13 mouse cellular contexts compared by ENCODE assay signal in the genomic region with DNA sequence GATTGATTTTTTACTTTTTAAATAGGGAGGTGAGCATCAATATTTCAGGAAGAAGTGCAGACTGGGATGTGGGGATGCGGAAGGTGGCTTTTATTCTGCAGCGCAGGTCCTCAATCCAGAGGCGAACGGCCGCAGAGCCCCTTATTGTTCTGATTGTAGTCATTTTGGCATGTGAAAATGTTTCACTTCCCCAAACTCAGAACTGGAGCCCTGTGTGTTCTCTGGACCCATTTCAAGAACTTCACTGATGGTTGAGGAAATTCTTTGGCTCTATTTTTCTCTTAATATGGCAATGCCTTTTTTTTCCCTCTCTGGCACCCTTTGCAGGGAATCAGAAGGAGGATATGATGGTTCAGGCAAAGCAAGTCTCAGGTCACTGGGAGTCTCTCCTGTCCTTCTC. TPM values are rescaled to one million over a fixed set of nuclear protein-coding genes. Genes with fewer than 3 reads are reported as not detected.
A peak's percentile ranks its signal among the peaks of the same experiment; 100 is the strongest.
DNase-seq lines count a peak whose midpoint lies in the region; ATAC-seq lines count a peak whose summit lies in the region.
"Had no signal": no experiment of that assay in that cellular context is flagged by ENCODE, and none has a peak within 500 bp of the region (broad histone marks: within the 10 kb centered on the region; RNA-seq: fewer than 3 reads in every experiment).

No protein-coding gene starts in this region.

- H3K4me3 ChIP-seq in embryonic facial prominence, embryonic 15.5 days (replicated peaks) = no peak overlapping the region
- H3K4me3 ChIP-seq in stomach, embryonic 15.5 days (replicated peaks) = no peak overlapping the region
- H3K4me3 ChIP-seq: midbrain, embryonic 13.5 days; neural tube, embryonic 12.5 days had no signal

- peak; percentile 48 for DNase-seq in heart, adult 8-10 months (ENCODE audit: low spot score)
- DNase-seq in heart, postnatal 10 days = no peak
- DNase-seq in lung, postnatal 25 days (ENCODE audit: low spot score) = peak; percentile 16
- DNase-seq in lung, postnatal 10 days = no peak
- DNase-seq in thymus, postnatal 36 days = no peak
- DNase-seq: cerebellum, postnatal 10 days had no signal

- no peak for ATAC-seq in embryonic facial prominence, embryonic 15.5 days (ENCODE audit: insufficient number of reproducible peaks, low FRiP score, low TSS enrichment, low read depth)
- ATAC-seq in stomach, embryonic 15.5 days (ENCODE audit: insufficient read depth, low FRiP score, low read depth) = no peak
- no peak for ATAC-seq in erythroblast, adult 5-6 weeks (replicated peaks; ENCODE audit: low FRiP score, poor library complexity, severe bottlenecking)
- ATAC-seq: activated CD4-positive, CD25-positive, alpha-beta regulatory T cell, adult 4 months; midbrain, embryonic 13.5 days had no signal

- H3K9ac ChIP-seq in embryonic facial prominence, embryonic 15.5 days = no peak overlapping the region
- H3K9ac ChIP-seq in stomach, embryonic 15.5 days = no peak overlapping the region
- H3K9ac ChIP-seq: midbrain, embryonic 13.5 days; neural tube, embryonic 12.5 days had no signal

- H3K27ac ChIP-seq in embryonic facial prominence, embryonic 15.5 days (replicated peaks) = peak overlapping the region; percentile 73
- H3K27ac ChIP-seq in stomach, embryonic 15.5 days = 0 out of 2 replicates have a peak overlapping the region, but pooled peaks have one; percentile 13
- H3K27ac ChIP-seq: midbrain, embryonic 13.5 days; neural tube, embryonic 12.5 days had no signal

- WGBS in embryonic facial prominence, embryonic 15.5 days = 66% methylated on average over 5 of the region's 5 CpGs
- WGBS in stomach, embryonic 15.5 days = 83% methylated on average over 5 of the region's 5 CpGs

- no peak overlapping the region for H3K4me2 ChIP-seq in embryonic facial prominence, embryonic 15.5 days (replicated peaks)
- H3K4me2 ChIP-seq in stomach, embryonic 15.5 days = no peak overlapping the region
- H3K4me2 ChIP-seq: midbrain, embryonic 13.5 days; neural tube, embryonic 12.5 days had no signal

- no peaks in the 10 kb centered on the region for H3K9me3 ChIP-seq in embryonic facial prominence, embryonic 15.5 days (replicated peaks)
- no peaks in the 10 kb centered on the region for H3K9me3 ChIP-seq in stomach, embryonic 15.5 days
- H3K9me3 ChIP-seq: midbrain, embryonic 13.5 days; neural tube, embryonic 12.5 days had no signal

- intact Hi-C loops in heart, postnatal 10 days (cut with DNase I) = no loop called here

- peaks cover 1% of the 10 kb centered on the region for H3K36me3 ChIP-seq in embryonic facial prominence, embryonic 15.5 days
- no peaks in the 10 kb centered on the region for H3K36me3 ChIP-seq in stomach, embryonic 15.5 days
- H3K36me3 ChIP-seq: midbrain, embryonic 13.5 days; neural tube, embryonic 12.5 days had no signal

- peaks cover 61% of the 10 kb centered on the region for H3K4me1 ChIP-seq in embryonic facial prominence, embryonic 15.5 days
- peaks cover 19% of the 10 kb centered on the region for H3K4me1 ChIP-seq in stomach, embryonic 15.5 days
- H3K4me1 ChIP-seq: neural tube, embryonic 12.5 days had no signal

- H3K27me3 ChIP-seq in embryonic facial prominence, embryonic 15.5 days = no peaks in the 10 kb centered on the region
- no peaks in the 10 kb centered on the region for H3K27me3 ChIP-seq in stomach, embryonic 15.5 days (replicated peaks)
- H3K27me3 ChIP-seq: midbrain, embryonic 13.5 days; neural tube, embryonic 12.5 days had no signal

RNA-seq across cellular contexts. Expression of gene Htra1, which starts 33.2 kb away (rescaled TPM):
- total RNA-seq in heart, adult 8-10 months (2022) = 100 to 1,000 TPM in 3 of 4 experiments, 10 to 100 TPM in 1; 96.9 to 118 (median 112) TPM
- 100 to 1,000 TPM; 176 to 209 TPM for total RNA-seq in heart, postnatal 10 days (2021)
- 116 and 122 TPM in 2 replicates for polyA plus RNA-seq in embryonic facial prominence, embryonic 15.5 days (2015; fragmentation: Nextera tagmentation; extraction: Ambion mirVana)
- 23.4 and 27.8 TPM in 2 replicates for polyA plus RNA-seq in stomach, embryonic 15.5 days (2015; fragmentation: Nextera tagmentation; extraction: Ambion mirVana)
- not detected in 2 replicates for total RNA-seq in erythroblast, adult 5-6 weeks (2015; ENCODE audit: low replicate concordance)
- not detected in 2 replicates for total RNA-seq in erythroblast, adult 5-6 weeks (2017; ENCODE audit: low replicate concordance)
- total RNA-seq: MEL had no signal

Comparison
In these comparisons a context has a peak if more than half of its experiments do, and no peak if none do; other contexts are left out.
1. DNase-seq: peak in heart, adult 8-10 months (single experiment) and lung, postnatal 25 days (single experiment); none in heart, postnatal 10 days (0 of 2), lung, postnatal 10 days (single experiment) and thymus, postnatal 36 days (0 of 2).
2. RNA of gene Htra1, which starts 33.2 kb away (total RNA-seq): 176 to 209 TPM in heart, postnatal 10 days and 96.9 to 118 TPM in heart, adult 8-10 months; not detected in erythroblast, adult 5-6 weeks; every median in the first group is over 10 times any median in the second.